31 mouse cellular contexts compared by ENCODE assay signal in the genomic region with DNA sequence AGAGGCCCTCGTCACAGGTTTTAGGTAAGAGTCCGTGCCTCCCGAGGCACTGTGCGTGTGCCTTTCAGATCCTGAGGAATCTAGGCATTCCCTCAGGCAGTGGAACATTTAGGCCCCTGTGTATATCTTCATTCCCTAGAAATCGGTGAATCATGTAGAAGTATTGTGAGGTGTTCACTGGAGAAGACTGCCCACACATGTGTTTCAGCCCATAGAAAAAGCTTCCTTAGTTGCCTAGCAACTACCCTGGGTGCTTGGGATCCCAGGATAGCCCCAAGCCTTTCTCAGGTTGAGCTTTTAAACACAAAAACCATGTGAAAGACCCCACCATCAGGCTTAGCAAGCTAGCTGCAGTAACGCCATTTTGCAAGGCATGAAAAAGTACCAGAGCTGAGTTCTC. TPM values are rescaled to one million over a fixed set of nuclear protein-coding genes. Genes with fewer than 3 reads are reported as not detected.
A peak's percentile ranks its signal among the peaks of the same experiment; 100 is the strongest.
DNase-seq lines count a peak whose midpoint lies in the region; ATAC-seq and TF ChIP-seq lines count a peak whose summit lies in the region.
"Had no signal": no experiment of that assay in that cellular context is flagged by ENCODE, and none has a peak within 500 bp of the region (broad histone marks: within the 10 kb centered on the region; RNA-seq: fewer than 3 reads in every experiment).

No protein-coding gene starts in this region.

- no peak overlapping the region for H3K27ac ChIP-seq in forebrain, embryonic 11.5 days (ENCODE audit: low read depth, low read length)
- H3K27ac ChIP-seq in forebrain, embryonic 16.5 days (ENCODE audit: low read length): no peak overlapping the region
- H3K27ac ChIP-seq in stomach, postnatal 0 days (replicated peaks): peak overlapping the region; percentile 30; the same call in 1 of the 2 replicates
- H3K27ac ChIP-seq in heart, embryonic 10.5 days: no peak overlapping the region
- H3K27ac ChIP-seq: embryonic facial prominence, embryonic 15.5 days; forebrain, embryonic 15.5 days; heart, adult 2 months; heart, embryonic 15.5 days; hindbrain, embryonic 15.5 days; kidney, postnatal 0 days; left cerebral cortex, adult 2 months; limb, embryonic 10.5 days had no signal

- ATAC-seq in forebrain, embryonic 11.5 days (replicated peaks; ENCODE audit: low FRiP score): no peak
- ATAC-seq in forebrain, embryonic 16.5 days: no peak
- peak; percentile 57; the same call in 1 of the 2 replicates for ATAC-seq in stomach, postnatal 0 days (ENCODE audit: low FRiP score, low TSS enrichment)
- ATAC-seq: forebrain, embryonic 15.5 days had no signal

- H3K4me2 ChIP-seq in forebrain, embryonic 11.5 days (ENCODE audit: low read depth, low read length, severe bottlenecking): no peak overlapping the region
- no peak overlapping the region for H3K4me2 ChIP-seq in forebrain, embryonic 16.5 days (ENCODE audit: low read length)
- no peak overlapping the region for H3K4me2 ChIP-seq in stomach, postnatal 0 days (replicated peaks; ENCODE audit: low read depth)
- H3K4me2 ChIP-seq: embryonic facial prominence, embryonic 15.5 days; forebrain, embryonic 15.5 days; heart, embryonic 15.5 days; hindbrain, embryonic 15.5 days; midbrain, embryonic 11.5 days had no signal

- no peaks in the 10 kb centered on the region for H3K9me3 ChIP-seq in forebrain, embryonic 11.5 days (ENCODE audit: control insufficient read depth, low read length)
- H3K9me3 ChIP-seq in forebrain, embryonic 16.5 days (ENCODE audit: control insufficient read depth, low read length): no peaks in the 10 kb centered on the region
- no peaks in the 10 kb centered on the region for H3K9me3 ChIP-seq in stomach, postnatal 0 days (ENCODE audit: control insufficient read depth, low read length)
- no peaks in the 10 kb centered on the region for H3K9me3 ChIP-seq in heart, embryonic 10.5 days
- H3K9me3 ChIP-seq: embryonic facial prominence, embryonic 15.5 days; forebrain, embryonic 15.5 days; heart, embryonic 15.5 days; hindbrain, embryonic 15.5 days; limb, embryonic 10.5 days had no signal

- intact Hi-C loops in left cerebral cortex, postnatal 25 days (cut with DNase I): no loop called here

- peak; percentile 37 for DNase-seq in forebrain, embryonic 11.5 days (ENCODE audit: low spot score)
- peak; percentile 6 to 55 for DNase-seq in left cerebral cortex, postnatal 25 days (ENCODE audit: low spot score in 2 of 2)
- DNase-seq in left cerebral cortex, adult 8-10 months (ENCODE audit: low spot score in 2 of 2): no peak
- DNase-seq in right cerebral cortex, adult 18-20 months: peak; percentile 18
- DNase-seq in right cerebral cortex, postnatal 4 days: no peak
- DNase-seq in stomach, postnatal 0 days (ENCODE audit: low spot score): no peak
- no peak for DNase-seq in heart, embryonic 10.5 days (ENCODE audit: low spot score)
- DNase-seq: adrenal gland, postnatal 10 days; cerebellum, adult 8-10 months; gastrocnemius, postnatal 25 days; heart, adult 2 months; heart, postnatal 36 days; liver; thymus, adult 18-20 months; thymus, postnatal 4 days had no signal

- H3K4me3 ChIP-seq in forebrain, embryonic 11.5 days (ENCODE audit: low read depth, low read length): no peak overlapping the region
- no peak overlapping the region for H3K4me3 ChIP-seq in forebrain, embryonic 16.5 days (replicated peaks; ENCODE audit: low read length)
- no peak overlapping the region for H3K4me3 ChIP-seq in stomach, postnatal 0 days (ENCODE audit: low read depth, low read length)
- no peak overlapping the region for H3K4me3 ChIP-seq in heart, embryonic 10.5 days
- H3K4me3 ChIP-seq: embryonic facial prominence, embryonic 15.5 days; forebrain, embryonic 15.5 days; heart, adult 2 months; heart, embryonic 15.5 days; hindbrain, embryonic 15.5 days; left cerebral cortex, adult 2 months; limb, embryonic 10.5 days had no signal

- no peak for TF ChIP-seq EP300 in stomach, postnatal 0 days (optimal IDR thresholded peaks at IDR 0.05)

- TF ChIP-seq CTCF in stomach, postnatal 0 days (IDR thresholded peaks at IDR 0.05; ENCODE audit: low read depth): no peak

- no peaks in the 10 kb centered on the region for H3K36me3 ChIP-seq in forebrain, embryonic 11.5 days (ENCODE audit: control insufficient read depth, insufficient read depth, low read length)
- H3K36me3 ChIP-seq in forebrain, embryonic 16.5 days (ENCODE audit: control insufficient read depth, insufficient read depth): no peaks in the 10 kb centered on the region
- no peaks in the 10 kb centered on the region for H3K36me3 ChIP-seq in stomach, postnatal 0 days (ENCODE audit: control insufficient read depth, insufficient read depth, low read length)
- H3K36me3 ChIP-seq in heart, embryonic 10.5 days: no peaks in the 10 kb centered on the region
- H3K36me3 ChIP-seq: embryonic facial prominence, embryonic 15.5 days; forebrain, embryonic 15.5 days; heart, embryonic 15.5 days; hindbrain, embryonic 15.5 days; limb, embryonic 10.5 days had no signal

- no peak overlapping the region for H3K9ac ChIP-seq in forebrain, embryonic 11.5 days (ENCODE audit: low read length)
- no peak overlapping the region for H3K9ac ChIP-seq in forebrain, embryonic 16.5 days (replicated peaks; ENCODE audit: low read depth, low read length)
- no peak overlapping the region for H3K9ac ChIP-seq in stomach, postnatal 0 days (ENCODE audit: low read length)
- H3K9ac ChIP-seq: embryonic facial prominence, embryonic 15.5 days; forebrain, embryonic 15.5 days; heart, embryonic 15.5 days; hindbrain, embryonic 15.5 days had no signal

- H3K27me3 ChIP-seq in forebrain, embryonic 11.5 days (ENCODE audit: control insufficient read depth, insufficient read depth, low read length): peaks cover 3% of the 10 kb centered on the region; the same call in 1 of the 2 replicates
- H3K27me3 ChIP-seq in forebrain, embryonic 16.5 days (replicated peaks; ENCODE audit: control insufficient read depth, insufficient read depth, low read length): peaks cover 5% of the 10 kb centered on the region
- no peaks in the 10 kb centered on the region for H3K27me3 ChIP-seq in stomach, postnatal 0 days (ENCODE audit: control insufficient read depth, insufficient read depth, low read length)
- peaks cover 22% of the 10 kb centered on the region for H3K27me3 ChIP-seq in heart, embryonic 10.5 days (ENCODE audit: insufficient read depth, poor library complexity, severe bottlenecking)
- H3K27me3 ChIP-seq: heart, embryonic 15.5 days had no signal

- WGBS in forebrain, embryonic 11.5 days: 70% methylated on average over 6 of the region's 6 CpGs
- 72% methylated on average over 6 of the region's 6 CpGs for WGBS in forebrain, embryonic 16.5 days
- 65% methylated on average over 6 of the region's 6 CpGs for WGBS in stomach, postnatal 0 days
- WGBS in heart, embryonic 10.5 days: 72% methylated on average over 6 of the region's 6 CpGs

- no peaks in the 10 kb centered on the region for H3K4me1 ChIP-seq in forebrain, embryonic 11.5 days (replicated peaks; ENCODE audit: control insufficient read depth, insufficient read depth, low read length)
- H3K4me1 ChIP-seq in forebrain, embryonic 16.5 days (replicated peaks; ENCODE audit: control insufficient read depth, insufficient read depth, low read length): no peaks in the 10 kb centered on the region
- no peaks in the 10 kb centered on the region for H3K4me1 ChIP-seq in stomach, postnatal 0 days (replicated peaks; ENCODE audit: control insufficient read depth, insufficient read depth)
- H3K4me1 ChIP-seq in heart, embryonic 10.5 days: no peaks in the 10 kb centered on the region
- H3K4me1 ChIP-seq: embryonic facial prominence, embryonic 15.5 days; forebrain, embryonic 15.5 days; heart, embryonic 15.5 days; hindbrain, embryonic 15.5 days; limb, embryonic 10.5 days had no signal

RNA-seq across cellular contexts. Expression of gene 2200002J24Rik, which starts 10.4 kb away (rescaled TPM):
- polyA plus RNA-seq in forebrain, embryonic 11.5 days (2014; fragmentation: Nextera tagmentation; extraction: Ambion mirVana): not detected in 2 replicates
- not detected in 2 replicates for polyA plus RNA-seq in forebrain, embryonic 16.5 days (2015; fragmentation: Nextera tagmentation; extraction: Ambion mirVana)
- not detected for total RNA-seq in left cerebral cortex, postnatal 25 days (2021)
- total RNA-seq in left cerebral cortex, adult 8-10 months (2022): not detected
- polyA plus RNA-seq in stomach, postnatal 0 days (2015; fragmentation: Nextera tagmentation; extraction: Ambion mirVana): 54.4 and 61.2 TPM in 2 replicates
- polyA plus RNA-seq in heart, embryonic 10.5 days (2016; fragmentation: Nextera tagmentation; extraction: Ambion mirVana): 0.48 and 1.1 TPM in 2 replicates
- total RNA-seq: gastrocnemius, postnatal 25 days; heart, adult 2 months; heart, postnatal 36 days; layer of hippocampus, postnatal 10 days; left cerebral cortex, adult 2 months; midbrain, postnatal 0 days had no signal
- polyA plus RNA-seq: forebrain, embryonic 15.5 days; heart, adult 2 months; hindbrain, embryonic 15.5 days; limb, embryonic 10.5 days; midbrain, embryonic 11.5 days; midbrain, postnatal 0 days; neural tube, embryonic 14.5 days had no signal

RNA-seq across cellular contexts. Expression of gene Pmis2, which starts 16.9 kb away (rescaled TPM):
- polyA plus RNA-seq in forebrain, embryonic 11.5 days (2014; fragmentation: Nextera tagmentation; extraction: Ambion mirVana): not detected in 2 replicates
- not detected in 2 replicates for polyA plus RNA-seq in forebrain, embryonic 16.5 days (2015; fragmentation: Nextera tagmentation; extraction: Ambion mirVana)
- not detected for total RNA-seq in left cerebral cortex, postnatal 25 days (2021)
- total RNA-seq in left cerebral cortex, adult 8-10 months (2022): not detected
- polyA plus RNA-seq in stomach, postnatal 0 days (2015; fragmentation: Nextera tagmentation; extraction: Ambion mirVana): 0.21 TPM in 1 of 2 replicates, not detected in the other
- polyA plus RNA-seq in heart, embryonic 10.5 days (2016; fragmentation: Nextera tagmentation; extraction: Ambion mirVana): not detected in 2 replicates
- total RNA-seq: adrenal gland, postnatal 10 days; layer of hippocampus, postnatal 10 days; left cerebral cortex, adult 2 months; megakaryocyte progenitor cell, adult 5-6 weeks; midbrain, postnatal 0 days had no signal
- polyA plus RNA-seq: embryonic facial prominence, embryonic 15.5 days; forebrain, embryonic 15.5 days; heart, adult 2 months; heart, embryonic 15.5 days; hindbrain, embryonic 15.5 days; intestine, embryonic 14.5 days; kidney, postnatal 0 days; limb, embryonic 10.5 days; liver, embryonic 16.5 days; midbrain, embryonic 11.5 days; midbrain, postnatal 0 days; neural tube, embryonic 14.5 days; spleen, adult 2 months had no signal

RNA-seq across cellular contexts. Expression of gene Haus5, which starts 23.5 kb away (rescaled TPM):
- polyA plus RNA-seq in forebrain, embryonic 11.5 days (2014; fragmentation: Nextera tagmentation; extraction: Ambion mirVana): 68.9 and 76.6 TPM in 2 replicates
- polyA plus RNA-seq in forebrain, embryonic 16.5 days (2015; fragmentation: Nextera tagmentation; extraction: Ambion mirVana): 34.0 and 34.5 TPM in 2 replicates
- total RNA-seq in left cerebral cortex, postnatal 25 days (2021): 1 to 10 TPM; 3.5 to 6.4 TPM
- 1 to 10 TPM; 5.6 to 9.1 (median 7.3) TPM for total RNA-seq in left cerebral cortex, adult 8-10 months (2022)
- 10.8 and 11.7 TPM in 2 replicates for polyA plus RNA-seq in stomach, postnatal 0 days (2015; fragmentation: Nextera tagmentation; extraction: Ambion mirVana)
- 51.3 and 59.8 TPM in 2 replicates for polyA plus RNA-seq in heart, embryonic 10.5 days (2016; fragmentation: Nextera tagmentation; extraction: Ambion mirVana)

RNA-seq across cellular contexts. Expression of gene Atp4a, which starts 23.7 kb away (rescaled TPM):
- 0.72 and 1.7 TPM in 2 replicates for polyA plus RNA-seq in forebrain, embryonic 11.5 days (2014; fragmentation: Nextera tagmentation; extraction: Ambion mirVana)
- polyA plus RNA-seq in forebrain, embryonic 16.5 days (2015; fragmentation: Nextera tagmentation; extraction: Ambion mirVana): 1.3 and 2.4 TPM in 2 replicates
- total RNA-seq in left cerebral cortex, postnatal 25 days (2021): 1 to 10 TPM in 1 of 2 experiments, under 1 TPM in 1; 0.60 to 1.2 TPM
- 1 to 10 TPM in 3 of 4 experiments, under 1 TPM in 1; 0.57 to 2.0 (median 1.6) TPM for total RNA-seq in left cerebral cortex, adult 8-10 months (2022)
- polyA plus RNA-seq in stomach, postnatal 0 days (2015; fragmentation: Nextera tagmentation; extraction: Ambion mirVana): 601 and 695 TPM in 2 replicates
- 1.1 and 1.5 TPM in 2 replicates for polyA plus RNA-seq in heart, embryonic 10.5 days (2016; fragmentation: Nextera tagmentation; extraction: Ambion mirVana)
- polyA plus RNA-seq: heart, adult 2 months had no signal

RNA-seq across cellular contexts. Expression of gene Rbm42, which starts 38.2 kb away (rescaled TPM):
- polyA plus RNA-seq in forebrain, embryonic 11.5 days (2014; fragmentation: Nextera tagmentation; extraction: Ambion mirVana): 131 and 138 TPM in 2 replicates
- 153 and 155 TPM in 2 replicates for polyA plus RNA-seq in forebrain, embryonic 16.5 days (2015; fragmentation: Nextera tagmentation; extraction: Ambion mirVana)
- total RNA-seq in left cerebral cortex, postnatal 25 days (2021): 10 to 100 TPM; 66.8 to 70.8 TPM
- 10 to 100 TPM; 57.5 to 68.0 (median 63.6) TPM for total RNA-seq in left cerebral cortex, adult 8-10 months (2022)
- 88.1 and 93.2 TPM in 2 replicates for polyA plus RNA-seq in stomach, postnatal 0 days (2015; fragmentation: Nextera tagmentation; extraction: Ambion mirVana)
- 111 and 130 TPM in 2 replicates for polyA plus RNA-seq in heart, embryonic 10.5 days (2016; fragmentation: Nextera tagmentation; extraction: Ambion mirVana)

Comparison
In these comparisons a context has a peak if more than half of its experiments do, and no peak if none do; other contexts are left out.
1. DNase-seq: peak in forebrain, embryonic 11.5 days (single experiment), left cerebral cortex, postnatal 25 days (2 of 2) and right cerebral cortex, adult 18-20 months (single experiment); none in left cerebral cortex, adult 8-10 months (0 of 2), right cerebral cortex, postnatal 4 days (single experiment), stomach, postnatal 0 days (single experiment) and heart, embryonic 10.5 days (single experiment).
2. RNA of gene 2200002J24Rik, which starts 10.4 kb away (polyA plus RNA-seq): 54.4 to 61.2 TPM in stomach, postnatal 0 days; 0.48 to 1.1 TPM in heart, embryonic 10.5 days, not detected in forebrain, embryonic 11.5 days and not detected in forebrain, embryonic 16.5 days; every median in the first group is over 10 times any median in the second.